Comparison of ENCODE assay signal across 21 mouse cellular contexts in the genomic region with DNA sequence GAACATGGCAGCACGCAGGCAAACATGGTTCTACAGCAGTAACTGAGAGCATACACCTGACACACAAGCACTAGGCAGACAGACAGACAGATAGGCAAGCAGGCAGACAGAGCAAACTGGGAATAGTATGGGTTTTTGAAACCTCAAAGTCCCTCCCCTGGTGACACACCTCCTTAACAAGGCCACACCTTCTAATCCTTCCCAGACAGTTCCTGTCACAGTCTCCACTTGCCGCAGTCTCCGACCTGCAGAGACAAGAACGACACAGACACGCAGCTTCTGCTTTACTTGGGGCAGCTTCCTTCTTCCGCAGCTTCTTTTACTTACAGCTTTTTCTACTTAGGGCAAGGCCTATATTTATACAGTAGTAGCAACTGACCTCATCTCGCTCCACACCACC.
DNase-seq lines count a peak whose midpoint lies in the region; ATAC-seq and TF ChIP-seq lines count a peak whose summit lies in the region.
"Had no signal": no experiment of that assay in that cellular context is flagged by ENCODE, and none has a peak within 500 bp of the region (broad histone marks: within the 10 kb centered on the region; RNA-seq: fewer than 3 reads in every experiment).

No protein-coding gene starts in this region.

- H3K27ac ChIP-seq in MEL (ENCODE audit: control insufficient read depth, low read depth, low read length) = no peak overlapping the region
- H3K27ac ChIP-seq: embryonic facial prominence, embryonic 10.5 days; embryonic facial prominence, embryonic 12.5 days; forebrain, embryonic 13.5 days; forebrain, embryonic 15.5 days had no signal

- H3K9ac ChIP-seq in MEL (ENCODE audit: control insufficient read depth, low read depth, low read length, poor library complexity, severe bottlenecking) = no peak overlapping the region
- H3K9ac ChIP-seq: embryonic facial prominence, embryonic 12.5 days; forebrain, embryonic 13.5 days; forebrain, embryonic 15.5 days; forebrain, postnatal 0 days had no signal

- peaks cover 8 to 11% of the 10 kb centered on the region in 2 experiments for H3K4me1 ChIP-seq in MEL (ENCODE audit: control insufficient read depth in 1 of 2, insufficient read depth in 2 of 2, low read length in 2 of 2)

- H3K36me3 ChIP-seq in MEL (ENCODE audit: control insufficient read depth in 1 of 2, insufficient read depth in 2 of 2, low read length in 2 of 2) = peaks cover 0 to 8% of the 10 kb centered on the region in 2 experiments; a peak in 2 of 4 replicates
- H3K36me3 ChIP-seq: embryonic facial prominence, embryonic 10.5 days; embryonic facial prominence, embryonic 12.5 days; forebrain, embryonic 15.5 days; G1E had no signal

- no peaks in the 10 kb centered on the region for H3K9me3 ChIP-seq in MEL (replicated peaks; ENCODE audit: insufficient read depth, low read length)
- H3K9me3 ChIP-seq: embryonic facial prominence, embryonic 10.5 days; embryonic facial prominence, embryonic 12.5 days; forebrain, embryonic 13.5 days; forebrain, embryonic 15.5 days had no signal

- no peaks in the 10 kb centered on the region for H3K79me2 ChIP-seq in MEL (ENCODE audit: control insufficient read depth, insufficient read depth, low read length, poor library complexity)

- no peaks in the 10 kb centered on the region for H3K27me3 ChIP-seq in MEL (ENCODE audit: control insufficient read depth in 1 of 2, insufficient read depth in 2 of 2, low read length in 2 of 2)
- H3K27me3 ChIP-seq: embryonic facial prominence, embryonic 12.5 days; forebrain, embryonic 15.5 days; Patski had no signal

- no peak for TF ChIP-seq EP300 in MEL (IDR thresholded peaks at IDR 0.05; ENCODE audit: low read depth in 1 of 2, low read length in 2 of 2)

- ATAC-seq in granulocyte monocyte progenitor cell, adult 5-6 weeks (replicated peaks; ENCODE audit: poor library complexity, severe bottlenecking) = no peak
- ATAC-seq: forebrain, embryonic 13.5 days; forebrain, embryonic 15.5 days; forebrain, postnatal 0 days; Patski had no signal

- no peak overlapping the region for H3K4me3 ChIP-seq in MEL (ENCODE audit: control insufficient read depth in 1 of 2, insufficient read depth in 1 of 2, low read depth in 2 of 2, low read length in 2 of 2)
- H3K4me3 ChIP-seq: embryonic facial prominence, embryonic 10.5 days; embryonic facial prominence, embryonic 12.5 days; forebrain, embryonic 13.5 days; forebrain, embryonic 15.5 days had no signal

- DNase-seq in ES-CJ7 (ENCODE audit: low read depth, low spot score) (peak; percentile 12), MEL (ENCODE audit: low read depth, low spot score) (peak; percentile 58), R1 (ENCODE audit: low read depth, low spot score) (peak; percentile 36)
- DNase-seq in embryo, embryonic 11 days = no peak
- DNase-seq: adrenal gland, adult 2 months; adrenal gland, postnatal 10 days; adrenal gland, postnatal 25 days; cerebellum, adult 11 months; cerebellum, adult 18-20 months; cerebellum, adult 8-10 months; cerebellum, adult 9-11 months; cerebellum, postnatal 14 days; cerebellum, postnatal 36 days; forebrain, postnatal 0 days had no signal

- TF ChIP-seq RAD21 in MEL (IDR thresholded peaks at IDR 0.05; ENCODE audit: low read depth, low read length) = no peak

- TF ChIP-seq CTCF in MEL (IDR thresholded peaks at IDR 0.05 in 2 of 3, conservative IDR thresholded peaks at IDR 0.05 in 1 of 3; ENCODE audit: control insufficient read depth in 1 of 3, insufficient read depth in 1 of 3, low read depth in 2 of 3, low read length in 3 of 3, poor library complexity in 1 of 3, severe bottlenecking in 1 of 3) = no peak

- no peak for TF ChIP-seq POLR2A in MEL (IDR thresholded peaks at IDR 0.05; ENCODE audit: control insufficient read depth in 1 of 2, insufficient read depth in 1 of 2, low read depth in 1 of 2, low read length in 2 of 2, poor library complexity in 1 of 2)

TF ChIP-seq in MEL, 35 proteins besides CTCF, POLR2A, EP300 and RAD21:
- 0 out of 2 replicates have a peak, but pooled peaks have one; percentile 13 for TF ChIP-seq GATA1 (IDR thresholded peaks at IDR 0.05; ENCODE audit: low read depth, low read length)
- no peak for TF ChIP-seq SMC3 (IDR thresholded peaks at IDR 0.05; ENCODE audit: low read depth, low read length)
